ENCODE assay signal across 8 mouse cellular contexts in genomic region chr11:75279013-75279341, GRCm38 (mm10).
DNase-seq lines count a peak whose midpoint lies in the region; ATAC-seq and TF ChIP-seq lines count a peak whose summit lies in the region.

No protein-coding gene starts in this region.

- H3K4me3 ChIP-seq in heart, embryonic 16.5 days (ENCODE audit: low read length): peak overlapping the region; percentile 18
- H3K4me3 ChIP-seq in bone marrow, adult 2 months (replicated peaks; ENCODE audit: control insufficient read depth, low read depth, low read length): peak overlapping the region; percentile 61
- H3K4me3 ChIP-seq in hindbrain, embryonic 13.5 days: peak overlapping the region; percentile 16; the same call in 1 of the 2 replicates
- H3K4me3 ChIP-seq in midbrain, embryonic 11.5 days (ENCODE audit: low read depth, low read length): no peak overlapping the region

- 17% methylated on average over 4 of the region's 4 CpGs for WGBS in heart, embryonic 16.5 days
- 43% methylated on average over 4 of the region's 4 CpGs for WGBS in bone marrow, adult 2 months
- 18% methylated on average over 4 of the region's 4 CpGs for WGBS in hindbrain, embryonic 13.5 days
- WGBS in midbrain, embryonic 11.5 days: 6% methylated on average over 4 of the region's 4 CpGs

- H3K9ac ChIP-seq in heart, embryonic 16.5 days (ENCODE audit: low read length): peak overlapping the region; percentile 56
- H3K9ac ChIP-seq in hindbrain, embryonic 13.5 days: peak overlapping the region; percentile 36; the same call in 1 of the 2 replicates
- peak overlapping the region; percentile 49 for H3K9ac ChIP-seq in midbrain, embryonic 11.5 days (ENCODE audit: low read length)

- H3K36me3 ChIP-seq in heart, embryonic 16.5 days (ENCODE audit: control insufficient read depth, insufficient read depth): no peaks in the 10 kb centered on the region
- H3K36me3 ChIP-seq in hindbrain, embryonic 13.5 days: no peaks in the 10 kb centered on the region
- no peaks in the 10 kb centered on the region for H3K36me3 ChIP-seq in midbrain, embryonic 11.5 days (ENCODE audit: control insufficient read depth, insufficient read depth, low read length)

- DNase-seq in heart, adult 8-10 months (ENCODE audit: low spot score): no peak
- DNase-seq in midbrain, embryonic 11.5 days (ENCODE audit: low spot score, missing footprints): peak; percentile 91
- DNase-seq in urinary bladder, adult 2 months (ENCODE audit: low spot score): no peak
- DNase-seq in frontal cortex, postnatal 36 days (ENCODE audit: low spot score in 2 of 2): no peak
- no peak for DNase-seq in urinary bladder, postnatal 25 days (ENCODE audit: low spot score)

- peak overlapping the region; percentile 13 for H3K27ac ChIP-seq in heart, embryonic 16.5 days (ENCODE audit: low read length)
- peak overlapping the region; percentile 24 for H3K27ac ChIP-seq in bone marrow, adult 2 months (ENCODE audit: control insufficient read depth, insufficient read depth, low read depth, low read length, poor library complexity)
- peak overlapping the region; percentile 19; the same call in 1 of the 2 replicates for H3K27ac ChIP-seq in hindbrain, embryonic 13.5 days
- 0 out of 2 replicates have a peak overlapping the region, but pooled peaks have one; percentile 30 for H3K27ac ChIP-seq in midbrain, embryonic 11.5 days (ENCODE audit: low read depth, low read length)

- no peaks in the 10 kb centered on the region; the same call in 1 of the 2 replicates for H3K27me3 ChIP-seq in heart, embryonic 16.5 days (ENCODE audit: control insufficient read depth, insufficient read depth, low read length)
- H3K27me3 ChIP-seq in hindbrain, embryonic 13.5 days: peaks cover 38% of the 10 kb centered on the region
- H3K27me3 ChIP-seq in midbrain, embryonic 11.5 days (ENCODE audit: control insufficient read depth, insufficient read depth, low read length): peaks cover 18% of the 10 kb centered on the region

- H3K9me3 ChIP-seq in heart, embryonic 16.5 days (replicated peaks; ENCODE audit: control insufficient read depth, low read length): no peaks in the 10 kb centered on the region
- H3K9me3 ChIP-seq in hindbrain, embryonic 13.5 days: no peaks in the 10 kb centered on the region
- H3K9me3 ChIP-seq in midbrain, embryonic 11.5 days (ENCODE audit: control insufficient read depth, low read length): no peaks in the 10 kb centered on the region

- peak overlapping the region; percentile 62 for H3K4me2 ChIP-seq in heart, embryonic 16.5 days (ENCODE audit: low read depth, low read length)
- peak overlapping the region; percentile 43 for H3K4me2 ChIP-seq in hindbrain, embryonic 13.5 days
- H3K4me2 ChIP-seq in midbrain, embryonic 11.5 days: peak overlapping the region; percentile 42

- H3K4me1 ChIP-seq in heart, embryonic 16.5 days (ENCODE audit: control insufficient read depth, insufficient read depth, low read length): peaks cover 51% of the 10 kb centered on the region
- H3K4me1 ChIP-seq in bone marrow, adult 2 months (ENCODE audit: control insufficient read depth, insufficient read depth, low read length): peaks cover 3% of the 10 kb centered on the region; the same call in 1 of the 2 replicates
- H3K4me1 ChIP-seq in hindbrain, embryonic 13.5 days (replicated peaks): peaks cover 66% of the 10 kb centered on the region
- H3K4me1 ChIP-seq in midbrain, embryonic 11.5 days (ENCODE audit: control insufficient read depth, insufficient read depth, low read length): peaks cover 63% of the 10 kb centered on the region

- no peak for ATAC-seq in heart, embryonic 16.5 days (replicated peaks; ENCODE audit: extremely low read depth, insufficient read depth, low FRiP score)
- ATAC-seq in hindbrain, embryonic 13.5 days (ENCODE audit: low FRiP score): no peak
- ATAC-seq in midbrain, embryonic 11.5 days (ENCODE audit: low FRiP score): peak; percentile 63; the same call in 1 of the 2 replicates

- TF ChIP-seq CTCF in bone marrow, adult 2 months (IDR thresholded peaks at IDR 0.05; ENCODE audit: control insufficient read depth, insufficient read depth, low read length): no peak

- no peak for TF ChIP-seq POLR2A in bone marrow, adult 2 months (IDR thresholded peaks at IDR 0.05; ENCODE audit: borderline replicate concordance, control insufficient read depth, low read depth, low read length)
